Mouse (Mus musculus) ES-E14 (cell line): ENCODE data around the gene Olfr1339. TPM values are rescaled to one million over a fixed set of nuclear protein-coding genes. Genes with fewer than 3 reads are reported as not detected.

ENCODE experiments used
- DNase-seq: peaks from one replicate; pipeline ENCODE4 v3.0.0-alpha.2; 2013; ENCODE audit warnings: low read depth, low spot score
- H3K27ac ChIP-seq: 2 replicates; pipeline ENCODE4 v1.5.1; 2012; ENCODE audit warnings: low read depth, mild to moderate bottlenecking, low read length, moderate library complexity, mixed read lengths; ENCODE audit not compliant: poor library complexity, insufficient read depth, severe bottlenecking
- H3K36me3 ChIP-seq: 2 replicates; pipeline ENCODE4 v1.6.1; 2012; ENCODE audit warnings: mild to moderate bottlenecking, low read length, moderate library complexity, mixed read lengths; ENCODE audit not compliant: control insufficient read depth, poor library complexity, insufficient read depth, severe bottlenecking
- H3K4me1 ChIP-seq, 2 experiments: fragments of 150-350 bp in 1 of 2; sonication (generic) in 1 of 2; 2 replicates each; pipeline ENCODE4 v1.6.1; 2012; ENCODE audit warnings: low read length in 2 of 2, mild to moderate bottlenecking in 1 of 2, mixed read lengths in 1 of 2; ENCODE audit not compliant: control insufficient read depth in 2 of 2, insufficient read depth in 2 of 2, poor library complexity in 1 of 2
- H3K4me3 ChIP-seq, 2 experiments: fragments of 150-350 bp in 1 of 2; sonication (generic) in 1 of 2; 2 replicates each; pipeline ENCODE4 v1.5.1; 2012; ENCODE audit warnings: low read length in 2 of 2, low read depth in 1 of 2, mild to moderate bottlenecking in 1 of 2, mixed read lengths in 1 of 2; ENCODE audit not compliant: insufficient read depth in 1 of 2, poor library complexity in 1 of 2, severe bottlenecking in 1 of 2
- H3K9ac ChIP-seq: 2 replicates; pipeline ENCODE4 v1.6.1; 2012; ENCODE audit warnings: low read depth, mild to moderate bottlenecking, low read length, mixed read lengths; ENCODE audit not compliant: poor library complexity, insufficient read depth, severe bottlenecking
- H3K9me3 ChIP-seq: fragments of 150-350 bp; sonication (generic); 2 replicates; pipeline ENCODE4 v1.6.1; 2012; ENCODE audit warnings: low read depth, mild to moderate bottlenecking, low read length; ENCODE audit not compliant: control insufficient read depth, insufficient read depth
- CHD2 ChIP-seq: IDR thresholded peaks from 2 replicates; pipeline ENCODE4 v1.6.1; 2014; ENCODE audit warnings: mild to moderate bottlenecking, low read depth, low read length, inconsistent platforms
- HCFC1 ChIP-seq: IDR thresholded peaks from 2 replicates; pipeline ENCODE4 v1.6.1; 2012; ENCODE audit warnings: low read length, inconsistent platforms, borderline replicate concordance; ENCODE audit not compliant: insufficient read depth
- MAFK ChIP-seq: IDR thresholded peaks from 2 replicates; pipeline ENCODE4 v1.6.1; 2014; ENCODE audit warnings: mild to moderate bottlenecking, low read depth, low read length, inconsistent platforms; ENCODE audit not compliant: insufficient read depth
- ZC3H11A ChIP-seq: IDR thresholded peaks from 2 replicates; pipeline ENCODE4 v1.6.1; 2012; ENCODE audit warnings: low read depth, mild to moderate bottlenecking, inconsistent platforms, low read length, borderline replicate concordance
- ZNF384 ChIP-seq: IDR thresholded peaks from 2 replicates; pipeline ENCODE4 v1.6.1; 2012; ENCODE audit warnings: low read depth, low read length, inconsistent platforms
- in situ Hi-C, 2 experiments: fragments of 600-800 bp; cut with MboI; formaldehyde crosslinking; loops; one replicate each; pipeline ENCODE4 v1.15.1; 2025; ENCODE audit warnings: low sequenced_read_pairs in 2 of 2, inconsistent platforms in 1 of 2; ENCODE audit not compliant: unreplicated experiment in 2 of 2
- total RNA-seq: library from RNA; depleted of rRNA; stranded (reverse); fragments of 300-350 nt; gene quantifications from 2 replicates; pipeline ENCODE4 v1.2.3, GENCODE M21; 2012; rRNA removed

The Olfr1339 gene
- total RNA-seq, result not detected in 2 replicates

DNA sequence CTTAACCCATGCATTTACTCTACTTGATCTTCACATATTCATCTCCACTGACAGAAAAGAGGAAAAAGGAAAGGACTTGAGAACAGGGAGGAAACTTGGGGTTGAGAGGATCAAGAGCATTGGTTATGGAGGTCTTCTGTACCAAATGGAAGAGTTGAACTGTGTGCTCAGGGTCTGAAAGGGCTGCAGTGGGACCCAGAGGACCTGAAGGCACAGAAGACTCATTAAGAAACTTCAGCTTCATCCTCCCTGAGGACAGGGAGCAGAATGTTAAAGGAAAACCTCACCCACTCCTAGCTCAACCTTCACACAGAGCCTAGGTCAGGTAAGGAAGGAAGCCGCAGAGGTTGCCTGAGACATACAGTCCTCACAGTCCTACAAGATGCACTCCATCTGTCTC is at the start of gene Olfr1339:
TSS of gene Olfr1339 (plus strand) at position 301 of the 400 bp plus-strand sequence.
- in situ Hi-C loops, result no loop called here
- Histone ChIP-seq H3K27ac (no peak within 1 kb of the TSS), H3K4me3 (no peak within 1 kb of the TSS), H3K36me3 (no peaks in the 10 kb centered on the region), H3K9ac (no peak within 1 kb of the TSS), H3K4me1 (no peaks in the 10 kb centered on the region), H3K9me3 (no peaks in the 10 kb centered on the region)
- DNase-seq, result no peak
- TF ChIP-seq HCFC1 (no peak), ZNF384 (no peak), MAFK (no peak), ZC3H11A (no peak), CHD2 (no peak)

DNA sequence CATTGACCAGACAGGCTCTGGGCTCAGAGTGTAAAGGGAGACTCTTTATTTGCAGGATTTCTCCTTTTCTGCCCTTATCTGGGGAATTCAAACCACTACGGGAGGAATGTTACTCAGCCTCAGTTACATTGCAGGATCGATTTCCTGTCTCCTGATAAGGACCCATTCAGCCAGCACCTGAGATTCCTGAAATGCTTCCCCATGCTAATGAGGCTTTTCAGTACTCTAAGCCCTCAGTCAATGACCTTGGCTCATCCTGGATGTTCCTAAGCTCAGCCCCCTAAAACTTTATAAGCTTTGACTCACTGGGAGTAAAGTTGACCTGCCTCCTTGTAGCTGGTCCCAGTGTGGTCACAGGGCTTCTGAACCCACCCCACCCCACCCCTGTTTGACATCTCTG is 44.9 kb upstream of the Olfr1339 start:
- H3K4me1 ChIP-seq, result peaks cover 3 to 5% of the 10 kb centered on the region in 2 experiments; a peak in 2 of 4 replicates
- H3K9me3 ChIP-seq, result no peaks in the 10 kb centered on the region
- no peaks in the 10 kb centered on the region for H3K36me3 ChIP-seq
- peak; percentile 48 for DNase-seq
- in situ Hi-C loops, result no loop called here
- no peak overlapping the region; the same call in 1 of the 2 replicates for H3K27ac ChIP-seq
- TF ChIP-seq CHD2, result peak; percentile 41; the same call in 1 of the 2 replicates
- TF ChIP-seq ZC3H11A, result no peak
- no peak overlapping the region for H3K4me3 ChIP-seq
- H3K9ac ChIP-seq, result no peak overlapping the region

DNA sequence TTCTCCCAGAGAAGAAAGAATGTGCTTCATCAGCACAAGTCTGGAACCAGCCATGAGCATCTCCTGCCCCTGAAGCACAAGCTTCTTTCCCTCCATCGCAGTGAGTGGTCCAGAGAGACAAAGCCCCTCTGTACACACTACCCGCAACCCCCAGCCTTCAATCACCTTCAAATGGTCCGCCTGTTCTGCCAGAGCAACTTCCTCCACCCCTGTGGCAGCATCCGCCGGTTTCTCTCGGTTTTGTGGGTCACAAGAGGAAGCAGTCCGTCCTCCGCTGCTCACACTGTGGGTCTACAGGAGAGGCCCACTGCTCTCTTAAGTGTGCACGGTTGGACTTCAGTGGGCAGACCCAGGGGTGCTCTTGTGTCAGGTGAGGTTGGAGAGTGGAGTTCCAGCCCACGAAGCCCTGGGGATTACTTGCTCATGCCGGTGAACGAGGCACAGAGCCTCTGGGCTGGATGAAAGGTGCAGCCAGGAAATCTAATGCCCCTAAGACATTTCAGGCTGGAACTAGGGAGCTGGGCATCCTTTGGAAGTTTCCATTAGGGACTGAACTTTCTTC is 39.5 kb upstream of the Olfr1339 start, which contains the start of gene Olfr1342:
TSS of gene Olfr1342 (minus strand) at position 345 of the 562 bp plus-strand sequence.
- no peak within 1 kb of the TSS for H3K27ac ChIP-seq
- no peaks in the 10 kb centered on the region for H3K9me3 ChIP-seq
- H3K36me3 ChIP-seq, result no peaks in the 10 kb centered on the region
- H3K4me1 ChIP-seq, result peaks cover 0 to 3% of the 10 kb centered on the region in 2 experiments; a peak in 2 of 4 replicates
- DNase-seq, result no peak
- H3K4me3 ChIP-seq, result no peak within 1 kb of the TSS; a peak in 1 of 4 replicates
- H3K9ac ChIP-seq, result no peak within 1 kb of the TSS; the same call in 1 of the 2 replicates
- in situ Hi-C loops, result no loop called here
- TF ChIP-seq ZC3H11A, result no peak
- TF ChIP-seq HCFC1, result no peak
- TF ChIP-seq ZNF384, result no peak
- no peak for TF ChIP-seq MAFK
- TF ChIP-seq CHD2, result no peak

DNA sequence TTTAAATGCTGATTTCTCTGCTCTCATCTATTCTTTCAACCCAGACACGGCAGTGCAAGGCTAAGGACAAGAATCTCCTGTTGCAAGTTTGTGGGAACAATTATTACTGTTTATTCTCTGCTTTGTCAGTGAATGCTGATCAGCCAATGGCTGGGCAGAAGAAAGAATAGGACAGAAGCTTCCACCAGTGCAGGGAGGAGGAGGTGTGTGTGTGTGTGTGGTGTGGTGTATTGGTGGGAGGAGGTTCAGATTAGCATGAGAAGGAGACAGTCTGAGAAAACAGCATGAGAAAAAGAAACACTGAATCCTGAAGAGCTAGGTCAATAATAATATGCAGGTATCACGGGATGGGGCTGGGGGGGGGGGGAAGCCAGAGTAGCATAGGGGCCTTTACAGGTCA is 38.2 kb upstream of the Olfr1339 start:
- Histone ChIP-seq H3K36me3 (no peaks in the 10 kb centered on the region), H3K4me3 (no peak overlapping the region), H3K9me3 (no peaks in the 10 kb centered on the region), H3K4me1 (peaks cover 0 to 3% of the 10 kb centered on the region in 2 experiments; a peak in 1 of 4 replicates), H3K9ac (no peak overlapping the region), H3K27ac (no peak overlapping the region)
- TF ChIP-seq MAFK, result no peak
- TF ChIP-seq ZC3H11A, result no peak
- no peak for TF ChIP-seq CHD2
- TF ChIP-seq ZNF384, result no peak
- no peak for TF ChIP-seq HCFC1
- DNase-seq, result no peak
- in situ Hi-C loops, result no loop called here

DNA sequence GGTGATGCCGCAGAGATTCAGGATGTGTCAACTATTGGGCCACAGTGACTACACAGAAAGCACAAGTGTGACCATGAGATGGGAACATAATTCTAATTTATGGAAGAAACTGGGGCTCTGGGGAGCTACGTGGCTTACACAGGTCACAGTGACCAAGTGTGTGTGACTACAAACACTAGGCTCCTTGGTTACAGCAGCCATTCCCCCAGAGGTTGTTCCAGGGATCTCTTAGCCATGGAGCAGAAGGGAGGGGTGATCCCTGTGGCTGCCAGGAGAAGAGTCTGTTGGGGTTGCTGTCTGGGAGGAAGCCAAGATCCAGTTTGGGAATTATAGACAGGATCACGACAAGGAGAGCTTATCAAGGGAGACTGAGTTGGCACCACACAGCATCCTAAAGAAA is 28.8 kb upstream of the Olfr1339 start, which contains the start of gene Olfr1341:
TSS of gene Olfr1341 (plus strand) at position 301 of the 400 bp plus-strand sequence.
- no peaks in the 10 kb centered on the region for H3K36me3 ChIP-seq
- in situ Hi-C loops, result no loop called here
- no peaks in the 10 kb centered on the region for H3K9me3 ChIP-seq
- H3K27ac ChIP-seq, result no peak within 1 kb of the TSS
- no peak within 1 kb of the TSS for H3K4me3 ChIP-seq
- H3K4me1 ChIP-seq, result no peaks in the 10 kb centered on the region
- H3K9ac ChIP-seq, result no peak within 1 kb of the TSS
- DNase-seq, result no peak
- TF ChIP-seq MAFK (no peak), CHD2 (no peak), ZC3H11A (no peak)
